Mouse (Mus musculus) liver, postnatal 0 days (tissue): ENCODE results near the gene Fem1a.

Experiments
- CTCF ChIP-seq: sonication (generic); IDR thresholded peaks from 2 replicates; pipeline ENCODE4 v1.5.1; 2016; ENCODE audit warnings: antibody characterized with exemption, low read depth
- EP300 ChIP-seq: IDR thresholded peaks from 2 replicates; pipeline ENCODE4 v1.6.1; 2016; ENCODE audit warnings: antibody characterized with exemption, low read depth, mild to moderate bottlenecking

DNA sequence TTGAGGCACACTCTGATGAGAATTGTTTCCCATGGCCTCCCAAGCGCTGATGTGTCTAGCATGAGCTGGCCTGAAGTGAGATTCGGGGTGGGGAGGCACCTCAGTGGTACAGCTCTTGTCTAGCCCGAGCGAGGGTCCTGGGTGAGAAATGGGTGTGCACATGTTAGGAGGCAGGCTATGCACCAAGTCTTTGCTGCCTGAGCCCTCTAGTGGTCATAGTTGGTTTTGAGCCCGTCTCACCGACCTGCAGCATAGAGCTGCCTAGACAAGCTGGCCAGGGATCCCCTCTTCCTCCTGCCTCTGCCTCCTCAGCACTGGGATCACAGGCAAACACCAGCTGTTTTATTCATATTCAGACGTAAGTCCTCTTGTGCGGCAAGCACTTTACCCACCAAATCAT is 7.4 kb downstream of the Fem1a start:
- TF ChIP-seq EP300 (no peak), CTCF (peak; percentile 94)
